Mouse (Mus musculus): ENCODE measurements around the gene Mrps7. TPM values are rescaled to one million over a fixed set of nuclear protein-coding genes. Genes with fewer than 3 reads are reported as not detected.

The Mrps7 gene
- polyA plus RNA-seq, 1 experiment from 2014 or later: 91.6 TPM

- H3K9ac ChIP-seq: no peak overlapping the region
- H3K4me2 ChIP-seq (replicated peaks): no peak overlapping the region
- no peaks in the 10 kb centered on the region for H3K9me3 ChIP-seq
- peaks cover 95% of the 10 kb centered on the region for H3K36me3 ChIP-seq
- no peaks in the 10 kb centered on the region for H3K4me1 ChIP-seq
- H3K4me3 ChIP-seq: no peak overlapping the region
- no peaks in the 10 kb centered on the region for H3K27me3 ChIP-seq
- 85% methylated on average over 2 of the region's 2 CpGs for WGBS
- H3K27ac ChIP-seq: no peak overlapping the region
- ATAC-seq (ENCODE audit: low FRiP score, low read depth): no peak
Measured at GRCm38 (mm10) chr11:115590526-115591075, 13.1 kb upstream of the Mrps7 start.

GRCm38 (mm10) chr11:115595209-115595608 is 8.5 kb upstream of the Mrps7 start:
- ATAC-seq (ENCODE audit: low FRiP score, low read depth): no peak
- Histone ChIP-seq H3K27me3 (no peaks in the 10 kb centered on the region), H3K4me3 (no peak overlapping the region), H3K4me2 (replicated peaks) (no peak overlapping the region), H3K27ac (no peak overlapping the region), H3K4me1 (no peaks in the 10 kb centered on the region), H3K36me3 (peaks cover 82% of the 10 kb centered on the region), H3K9me3 (no peaks in the 10 kb centered on the region), H3K9ac (no peak overlapping the region)
- 92% methylated on average over 3 of the region's 3 CpGs for WGBS

- Histone ChIP-seq H3K4me1 (peaks cover 18% of the 10 kb centered on the region), H3K4me3 (no peak overlapping the region), H3K27me3 (no peaks in the 10 kb centered on the region), H3K9me3 (no peaks in the 10 kb centered on the region), H3K4me2 (replicated peaks) (no peak overlapping the region), H3K9ac (no peak overlapping the region), H3K36me3 (peaks cover 68% of the 10 kb centered on the region), H3K27ac (no peak overlapping the region)
- WGBS: 93% methylated on average over 4 of the region's 4 CpGs
- no peak for ATAC-seq (ENCODE audit: low FRiP score, low read depth)
Measured at GRCm38 (mm10) chr11:115598309-115598708, 5.4 kb upstream of the Mrps7 start.

- no peak for ATAC-seq (ENCODE audit: low FRiP score, low read depth)
- 94% methylated on average over 7 of the region's 7 CpGs for WGBS
- Histone ChIP-seq H3K9me3 (no peaks in the 10 kb centered on the region), H3K27me3 (no peaks in the 10 kb centered on the region), H3K36me3 (peaks cover 54% of the 10 kb centered on the region), H3K9ac (no peak overlapping the region), H3K4me1 (peaks cover 21% of the 10 kb centered on the region), H3K27ac (no peak overlapping the region), H3K4me2 (replicated peaks) (no peak overlapping the region), H3K4me3 (no peak overlapping the region)
Measured at GRCm38 (mm10) chr11:115599722-115600121, 4.0 kb upstream of the Mrps7 start.

GRCm38 (mm10) chr11:115600743-115601142 is 3.0 kb upstream of the Mrps7 start:
- no peaks in the 10 kb centered on the region for H3K27me3 ChIP-seq
- 93% methylated on average over 15 of the region's 15 CpGs for WGBS
- no peak overlapping the region for H3K4me3 ChIP-seq
- H3K27ac ChIP-seq: no peak overlapping the region
- H3K9ac ChIP-seq: no peak overlapping the region; the same call in 1 of the 2 replicates
- no peaks in the 10 kb centered on the region for H3K9me3 ChIP-seq
- H3K4me2 ChIP-seq (replicated peaks): no peak overlapping the region
- H3K36me3 ChIP-seq: peaks cover 49% of the 10 kb centered on the region
- ATAC-seq (ENCODE audit: low FRiP score, low read depth): no peak
- peaks cover 32% of the 10 kb centered on the region for H3K4me1 ChIP-seq

- no peaks in the 10 kb centered on the region for H3K27me3 ChIP-seq
- WGBS: 86% methylated on average over 4 of the region's 4 CpGs
Measured at GRCm38 (mm10) chr11:115601174-115601573, 2.6 kb upstream of the Mrps7 start.

GRCm38 (mm10) chr11:115603128-115603475 is 623 bp upstream of the Mrps7 start:
- peak overlapping the region; percentile 83 for H3K27ac ChIP-seq

More at GRCm38 (mm10) chr11:115601174-115601573, 2.6 kb upstream of the Mrps7 start:
- no peak overlapping the region for H3K4me3 ChIP-seq
- no peak overlapping the region for H3K27ac ChIP-seq
- H3K9me3 ChIP-seq: no peaks in the 10 kb centered on the region
- peaks cover 32% of the 10 kb centered on the region for H3K4me1 ChIP-seq
- no peak overlapping the region for H3K4me2 ChIP-seq (replicated peaks)
- no peak for ATAC-seq (ENCODE audit: low FRiP score, low read depth)
- no peak overlapping the region; the same call in 1 of the 2 replicates for H3K9ac ChIP-seq
- peaks cover 49% of the 10 kb centered on the region for H3K36me3 ChIP-seq

GRCm38 (mm10) chr11:115604304-115604696 is 575 bp downstream of the Mrps7 start:
- Histone ChIP-seq H3K9ac (peak overlapping the region; percentile 97), H3K9me3 (no peaks in the 10 kb centered on the region), H3K4me2 (replicated peaks) (peak overlapping the region; percentile 97), H3K4me1 (peaks cover 32% of the 10 kb centered on the region), H3K4me3 (peak overlapping the region; percentile 98), H3K27me3 (no peaks in the 10 kb centered on the region), H3K27ac (peak overlapping the region; percentile 83), H3K36me3 (peaks cover 58% of the 10 kb centered on the region)
- peak; percentile 30 for ATAC-seq (ENCODE audit: low FRiP score, low read depth)
- WGBS: under 1% methylated on average over 26 of the region's 26 CpGs

More at GRCm38 (mm10) chr11:115603128-115603475, 623 bp upstream of the Mrps7 start:
- no peak; the same call in 1 of the 2 replicates for ATAC-seq (ENCODE audit: low FRiP score, low read depth)
- WGBS: 2% methylated on average over 15 of the region's 15 CpGs
- no peaks in the 10 kb centered on the region for H3K27me3 ChIP-seq
- H3K4me3 ChIP-seq: peak overlapping the region; percentile 98
- H3K9ac ChIP-seq: peak overlapping the region; percentile 97
- H3K9me3 ChIP-seq: no peaks in the 10 kb centered on the region
- peaks cover 50% of the 10 kb centered on the region for H3K36me3 ChIP-seq
- peaks cover 32% of the 10 kb centered on the region for H3K4me1 ChIP-seq
- peak overlapping the region; percentile 97 for H3K4me2 ChIP-seq (replicated peaks)

- WGBS: 93% methylated on average over 18 of the region's 18 CpGs
- H3K27me3 ChIP-seq: no peaks in the 10 kb centered on the region
- H3K4me3 ChIP-seq: no peak overlapping the region
- H3K36me3 ChIP-seq: peaks cover 53% of the 10 kb centered on the region
- H3K9ac ChIP-seq: no peak overlapping the region
- no peak overlapping the region for H3K4me2 ChIP-seq (replicated peaks)
- peaks cover 31% of the 10 kb centered on the region for H3K4me1 ChIP-seq
- no peak overlapping the region for H3K27ac ChIP-seq
- no peak for ATAC-seq (ENCODE audit: low FRiP score, low read depth)
- H3K9me3 ChIP-seq: no peaks in the 10 kb centered on the region
Measured at GRCm38 (mm10) chr11:115606733-115607132, 3.0 kb downstream of the Mrps7 start.

GRCm38 (mm10) chr11:115608421-115609399 is 5.0 kb downstream of the Mrps7 start:
- peaks cover 47% of the 10 kb centered on the region for H3K36me3 ChIP-seq
- H3K4me3 ChIP-seq: no peak overlapping the region
- 83% methylated on average over 23 of the region's 23 CpGs for WGBS

GRCm38 (mm10) chr11:115609576-115609975 is 5.9 kb downstream of the Mrps7 start:
- H3K27ac ChIP-seq: no peak overlapping the region
- no peak overlapping the region for H3K9ac ChIP-seq
- H3K27me3 ChIP-seq: no peaks in the 10 kb centered on the region
- peaks cover 31% of the 10 kb centered on the region for H3K4me1 ChIP-seq
- no peak overlapping the region for H3K4me2 ChIP-seq (replicated peaks)
- peaks cover 50% of the 10 kb centered on the region for H3K36me3 ChIP-seq
- H3K9me3 ChIP-seq: no peaks in the 10 kb centered on the region
- no peak overlapping the region for H3K4me3 ChIP-seq
- 78% methylated on average over 3 of the region's 3 CpGs for WGBS
- no peak for ATAC-seq (ENCODE audit: low FRiP score, low read depth)

More at GRCm38 (mm10) chr11:115608421-115609399, 5.0 kb downstream of the Mrps7 start:
- no peaks in the 10 kb centered on the region for H3K27me3 ChIP-seq
- no peak overlapping the region for H3K9ac ChIP-seq
- ATAC-seq (ENCODE audit: low FRiP score, low read depth): no peak
- H3K27ac ChIP-seq: no peak overlapping the region
- H3K9me3 ChIP-seq: no peaks in the 10 kb centered on the region
- H3K4me2 ChIP-seq (replicated peaks): no peak overlapping the region
- peaks cover 29% of the 10 kb centered on the region for H3K4me1 ChIP-seq

GRCm38 (mm10) chr11:115611173-115611572 is 7.4 kb downstream of the Mrps7 start:
- no peak overlapping the region; the same call in 1 of the 2 replicates for H3K9ac ChIP-seq
- peak overlapping the region; percentile 81; the same call in 1 of the 2 replicates for H3K4me2 ChIP-seq (replicated peaks)
- no peak for ATAC-seq (ENCODE audit: low FRiP score, low read depth)
- 58% methylated on average over 6 of the region's 6 CpGs for WGBS
- H3K4me1 ChIP-seq: peaks cover 18% of the 10 kb centered on the region
- no peaks in the 10 kb centered on the region for H3K27me3 ChIP-seq
- no peak overlapping the region for H3K27ac ChIP-seq
- H3K36me3 ChIP-seq: peaks cover 55% of the 10 kb centered on the region
- peak overlapping the region; percentile 63; the same call in 1 of the 2 replicates for H3K4me3 ChIP-seq
- no peaks in the 10 kb centered on the region for H3K9me3 ChIP-seq

Measured in limb, embryonic 13.5 days (tissue).